In genomic region chr7:50338757-50339156, GRCm38 (mm10) we compare ENCODE assay signal across 24 mouse cellular contexts.
"Had no signal": no experiment of that assay in that cellular context is flagged by ENCODE, and none has a peak within 500 bp of the region (broad histone marks: within the 10 kb centered on the region; RNA-seq: fewer than 3 reads in every experiment).

No protein-coding gene starts in this region.

- H3K9me3 ChIP-seq: heart, embryonic 10.5 days; heart, embryonic 12.5 days; hindbrain, embryonic 10.5 days; hindbrain, embryonic 12.5 days; intestine, embryonic 15.5 days; limb, embryonic 12.5 days; limb, embryonic 15.5 days had no signal

- H3K4me3 ChIP-seq: heart, embryonic 10.5 days; heart, embryonic 12.5 days; hindbrain, embryonic 10.5 days; hindbrain, embryonic 12.5 days; intestine, embryonic 15.5 days; layer of hippocampus, adult 2 months; left cerebral cortex, adult 2 months; limb, embryonic 12.5 days; limb, embryonic 15.5 days; liver, embryonic 12.5 days had no signal

- DNase-seq: gastrocnemius, postnatal 14 days; gastrocnemius, postnatal 36 days; heart, adult 18-20 months; heart, postnatal 10 days; heart, postnatal 4 days; kidney, adult 18-20 months; kidney, adult 8-10 months; kidney, postnatal 10 days; kidney, postnatal 25 days; kidney, postnatal 4 days had no signal

- H3K36me3 ChIP-seq: heart, embryonic 10.5 days; heart, embryonic 12.5 days; hindbrain, embryonic 10.5 days; hindbrain, embryonic 12.5 days; intestine, embryonic 15.5 days; limb, embryonic 12.5 days; limb, embryonic 15.5 days; liver, embryonic 12.5 days had no signal

- H3K27ac ChIP-seq: heart, embryonic 10.5 days; hindbrain, embryonic 10.5 days; hindbrain, embryonic 12.5 days; hindbrain, embryonic 14.5 days; intestine, embryonic 15.5 days; layer of hippocampus, adult 2 months; left cerebral cortex, adult 2 months; limb, embryonic 12.5 days; limb, embryonic 15.5 days; liver, embryonic 12.5 days; liver, embryonic 14.5 days had no signal

- H3K4me2 ChIP-seq: heart, embryonic 12.5 days; hindbrain, embryonic 12.5 days; hindbrain, embryonic 14.5 days; intestine, embryonic 15.5 days; limb, embryonic 12.5 days; limb, embryonic 15.5 days; liver, embryonic 12.5 days had no signal

- H3K27me3 ChIP-seq: heart, embryonic 12.5 days; hindbrain, embryonic 12.5 days; intestine, embryonic 15.5 days; limb, embryonic 12.5 days; limb, embryonic 15.5 days; liver, embryonic 12.5 days had no signal

- H3K9ac ChIP-seq: heart, embryonic 12.5 days; hindbrain, embryonic 12.5 days; hindbrain, embryonic 14.5 days; intestine, embryonic 15.5 days; limb, embryonic 12.5 days; limb, embryonic 15.5 days; liver, embryonic 12.5 days; liver, embryonic 14.5 days had no signal

- ATAC-seq: inflammation-experienced regulatory T-cells, adult 6 months; intestine, embryonic 15.5 days; intestine, postnatal 0 days; liver, embryonic 12.5 days had no signal

- H3K4me1 ChIP-seq: heart, embryonic 10.5 days; heart, embryonic 12.5 days; hindbrain, embryonic 10.5 days; hindbrain, embryonic 12.5 days; intestine, embryonic 15.5 days; limb, embryonic 12.5 days; limb, embryonic 15.5 days; liver, embryonic 12.5 days had no signal
